Mouse (Mus musculus) bone marrow, adult 2 months (tissue): ENCODE results near the gene Abhd14a.

Experiments
- CTCF ChIP-seq: fragments of 200-500 bp; IDR thresholded peaks from 2 replicates; pipeline ENCODE4 v1.5.1; 2011; ENCODE audit warnings: low read length, control low read depth; ENCODE audit not compliant: control insufficient read depth, insufficient read depth
- POLR2A ChIP-seq: fragments of 200-500 bp; IDR thresholded peaks from 2 replicates; pipeline ENCODE4 v1.6.1; 2011; ENCODE audit warnings: low read depth, mild to moderate bottlenecking, control low read depth, low read length, borderline replicate concordance; ENCODE audit not compliant: control insufficient read depth

GRCm38 (mm10) chr9:106444836-106445235 is 2.6 kb downstream of the Abhd14a start:
- TF ChIP-seq CTCF (no peak), POLR2A (no peak)
